Mouse (Mus musculus): Measurements from ENCODE around the gene Chrnb1. TPM values are rescaled to one million over a fixed set of nuclear protein-coding genes. Genes with fewer than 3 reads are reported as not detected.

Gene Chrnb1
- polyA plus RNA-seq, 1 experiment: 14.3 TPM

GRCm38 (mm10) chr11:69775716-69776115 lies 20.0 kb downstream of the Chrnb1 start:
- Histone ChIP-seq H3K4me3 (ENCODE audit: insufficient read depth, low read depth, low read length) (no peak overlapping the region), H3K27me3 (replicated peaks; ENCODE audit: control insufficient read depth, insufficient read depth, low read length) (no peaks in the 10 kb centered on the region), H3K36me3 (ENCODE audit: control insufficient read depth, insufficient read depth, low read length) (no peaks in the 10 kb centered on the region), H3K4me1 (ENCODE audit: control insufficient read depth, insufficient read depth, low read length) (no peaks in the 10 kb centered on the region), H3K27ac (ENCODE audit: insufficient read depth, low read depth, low read length) (no peak overlapping the region)
- no peak for DNase-seq
- WGBS: 72% methylated on average over 10 of the region's 10 CpGs
- TF ChIP-seq POLR2A (IDR thresholded peaks at IDR 0.05; ENCODE audit: low read depth, low read length): no peak
- TF ChIP-seq CTCF (conservative IDR thresholded peaks at IDR 0.05; ENCODE audit: insufficient read depth, insufficient read length, low read depth, low read length): no peak

- Histone ChIP-seq H3K27me3 (replicated peaks; ENCODE audit: control insufficient read depth, insufficient read depth, low read length) (no peaks in the 10 kb centered on the region), H3K36me3 (ENCODE audit: control insufficient read depth, insufficient read depth, low read length) (no peaks in the 10 kb centered on the region), H3K4me3 (ENCODE audit: insufficient read depth, low read depth, low read length) (no peak overlapping the region), H3K4me1 (ENCODE audit: control insufficient read depth, insufficient read depth, low read length) (no peaks in the 10 kb centered on the region), H3K27ac (ENCODE audit: insufficient read depth, low read depth, low read length) (no peak overlapping the region)
- DNase-seq: no peak
- no peak for TF ChIP-seq CTCF (conservative IDR thresholded peaks at IDR 0.05; ENCODE audit: insufficient read depth, insufficient read length, low read depth, low read length)
- no peak for TF ChIP-seq POLR2A (IDR thresholded peaks at IDR 0.05; ENCODE audit: low read depth, low read length)
- 63% methylated on average over 5 of the region's 5 CpGs for WGBS
Measured at GRCm38 (mm10) chr11:69774961-69775360, 20.8 kb downstream of the Chrnb1 start.

GRCm38 (mm10) chr11:69767625-69767909 lies 28.2 kb downstream of the Chrnb1 start:
- peaks cover 10% of the 10 kb centered on the region for H3K4me1 ChIP-seq (ENCODE audit: control insufficient read depth, insufficient read depth, low read length)
- H3K4me3 ChIP-seq (ENCODE audit: insufficient read depth, low read depth, low read length): no peak overlapping the region
- H3K36me3 ChIP-seq (ENCODE audit: control insufficient read depth, insufficient read depth, low read length): no peaks in the 10 kb centered on the region
- 34% methylated on average over 4 of the region's 4 CpGs for WGBS
- peak; percentile 28 for DNase-seq
- H3K27me3 ChIP-seq (replicated peaks; ENCODE audit: control insufficient read depth, insufficient read depth, low read length): no peaks in the 10 kb centered on the region
- no peak for TF ChIP-seq CTCF (conservative IDR thresholded peaks at IDR 0.05; ENCODE audit: insufficient read depth, insufficient read length, low read depth, low read length)
- no peak for TF ChIP-seq POLR2A (IDR thresholded peaks at IDR 0.05; ENCODE audit: low read depth, low read length)
- H3K27ac ChIP-seq (ENCODE audit: insufficient read depth, low read depth, low read length): no peak overlapping the region; the same call in none of the 2 replicates

GRCm38 (mm10) chr11:69766872-69767624 lies 28.7 kb downstream of the Chrnb1 start:
- TF ChIP-seq CTCF (conservative IDR thresholded peaks at IDR 0.05; ENCODE audit: insufficient read depth, insufficient read length, low read depth, low read length) (no peak), POLR2A (IDR thresholded peaks at IDR 0.05; ENCODE audit: low read depth, low read length) (no peak)
- Histone ChIP-seq H3K36me3 (ENCODE audit: control insufficient read depth, insufficient read depth, low read length) (no peaks in the 10 kb centered on the region), H3K4me1 (ENCODE audit: control insufficient read depth, insufficient read depth, low read length) (peaks cover 10% of the 10 kb centered on the region), H3K4me3 (ENCODE audit: insufficient read depth, low read depth, low read length) (peak overlapping the region; percentile 41; the same call in 1 of the 2 replicates), H3K27me3 (replicated peaks; ENCODE audit: control insufficient read depth, insufficient read depth, low read length) (no peaks in the 10 kb centered on the region), H3K27ac (ENCODE audit: insufficient read depth, low read depth, low read length) (peak overlapping the region; percentile 58)
- WGBS: 46% methylated on average over 13 of the region's 13 CpGs
- DNase-seq: no peak

- Histone ChIP-seq H3K27ac (ENCODE audit: insufficient read depth, low read depth, low read length) (peak overlapping the region; percentile 68), H3K4me1 (ENCODE audit: control insufficient read depth, insufficient read depth, low read length) (peaks cover 10% of the 10 kb centered on the region), H3K27me3 (replicated peaks; ENCODE audit: control insufficient read depth, insufficient read depth, low read length) (no peaks in the 10 kb centered on the region), H3K36me3 (ENCODE audit: control insufficient read depth, insufficient read depth, low read length) (no peaks in the 10 kb centered on the region), H3K4me3 (ENCODE audit: insufficient read depth, low read depth, low read length) (peak overlapping the region; percentile 82)
- WGBS: under 1% methylated on average over 37 of the region's 37 CpGs
- peak; percentile 70 for DNase-seq
- TF ChIP-seq CTCF (conservative IDR thresholded peaks at IDR 0.05; ENCODE audit: insufficient read depth, insufficient read length, low read depth, low read length) (no peak), POLR2A (IDR thresholded peaks at IDR 0.05; ENCODE audit: low read depth, low read length) (no peak)
Measured at GRCm38 (mm10) chr11:69766126-69766609, 29.6 kb downstream of the Chrnb1 start.

- peaks cover 10% of the 10 kb centered on the region for H3K4me1 ChIP-seq (ENCODE audit: control insufficient read depth, insufficient read depth, low read length)
- no peaks in the 10 kb centered on the region for H3K36me3 ChIP-seq (ENCODE audit: control insufficient read depth, insufficient read depth, low read length)
- H3K4me3 ChIP-seq (ENCODE audit: insufficient read depth, low read depth, low read length): peak within 1 kb of the TSS; percentile 82
- WGBS: 18% methylated on average over 45 of the region's 55 CpGs
- no peak for TF ChIP-seq POLR2A (IDR thresholded peaks at IDR 0.05; ENCODE audit: low read depth, low read length)
- no peak for TF ChIP-seq CTCF (conservative IDR thresholded peaks at IDR 0.05; ENCODE audit: insufficient read depth, insufficient read length, low read depth, low read length)
- H3K27ac ChIP-seq (ENCODE audit: insufficient read depth, low read depth, low read length): peak within 1 kb of the TSS; percentile 79
- no peaks in the 10 kb centered on the region for H3K27me3 ChIP-seq (replicated peaks; ENCODE audit: control insufficient read depth, insufficient read depth, low read length)
- DNase-seq: peak; percentile 51
Measured at GRCm38 (mm10) chr11:69765221-69766125, 30.3 kb downstream of the Chrnb1 start, which contains the start of gene Zbtb4. Zbtb4 (plus strand) TSS chr11:69765912.

GRCm38 (mm10) chr11:69763551-69763950 lies 32.2 kb downstream of the Chrnb1 start:
- Histone ChIP-seq H3K36me3 (ENCODE audit: control insufficient read depth, insufficient read depth, low read length) (no peaks in the 10 kb centered on the region), H3K4me3 (ENCODE audit: insufficient read depth, low read depth, low read length) (no peak overlapping the region), H3K27me3 (replicated peaks; ENCODE audit: control insufficient read depth, insufficient read depth, low read length) (no peaks in the 10 kb centered on the region), H3K27ac (ENCODE audit: insufficient read depth, low read depth, low read length) (no peak overlapping the region), H3K4me1 (ENCODE audit: control insufficient read depth, insufficient read depth, low read length) (peaks cover 14% of the 10 kb centered on the region)
- no peak for DNase-seq
- WGBS: 78% methylated on average over 7 of the region's 7 CpGs
- TF ChIP-seq POLR2A (IDR thresholded peaks at IDR 0.05; ENCODE audit: low read depth, low read length): no peak
- TF ChIP-seq CTCF (conservative IDR thresholded peaks at IDR 0.05; ENCODE audit: insufficient read depth, insufficient read length, low read depth, low read length): peak; percentile 34
